Mouse (Mus musculus) small intestine, adult 2 months (tissue): ENCODE results near the gene Casq2. TPM values are rescaled to one million over a fixed set of nuclear protein-coding genes. Genes with fewer than 3 reads are reported as not detected.

Experiments used
- H3K27ac ChIP-seq: fragments of 200-500 bp; 2 replicates; pipeline ENCODE4 v1.5.1; 2012; ENCODE audit warnings: low read depth, low read length, control low read depth, inconsistent platforms; ENCODE audit not compliant: insufficient read depth
- H3K27me3 ChIP-seq: fragments of 200-500 bp; 2 replicates; pipeline ENCODE4 v1.6.1; 2012; ENCODE audit warnings: mild to moderate bottlenecking, moderate library complexity, low read length, inconsistent platforms; ENCODE audit not compliant: control insufficient read depth, insufficient read depth
- H3K36me3 ChIP-seq: fragments of 200-500 bp; 2 replicates; pipeline ENCODE4 v1.6.1; 2012; ENCODE audit warnings: mild to moderate bottlenecking, low read length, control low read depth, inconsistent platforms; ENCODE audit not compliant: control insufficient read depth, insufficient read depth
- H3K4me1 ChIP-seq: fragments of 200-500 bp; 2 replicates; pipeline ENCODE4 v1.6.1; 2012; ENCODE audit warnings: low read length, inconsistent platforms, mixed read lengths; ENCODE audit not compliant: control insufficient read depth, insufficient read depth, insufficient read length
- H3K4me3 ChIP-seq: fragments of 200-500 bp; 2 replicates; pipeline ENCODE4 v1.5.1; 2012; ENCODE audit warnings: low read depth, mild to moderate bottlenecking, control low read depth, inconsistent platforms, low read length, moderate library complexity
- CTCF ChIP-seq: fragments of 200-500 bp; IDR thresholded peaks from 2 replicates; pipeline ENCODE4 v1.5.1; 2012; ENCODE audit warnings: low read depth, mild to moderate bottlenecking, control low read depth, inconsistent platforms, low read length, moderate library complexity, mixed read lengths; ENCODE audit not compliant: insufficient replicate concordance, insufficient read length; ENCODE audit errors: extremely low read depth
- POLR2A ChIP-seq: fragments of 200-500 bp; IDR thresholded peaks from 2 replicates; pipeline ENCODE4 v1.6.1; 2012; ENCODE audit warnings: low read depth, mild to moderate bottlenecking, control low read depth, inconsistent platforms, low read length, moderate library complexity
- WGBS: fragments of 180-500 bp; shearing (Covaris S2); methylation state at CpG from one replicate; pipeline ENCODE4 v1.1.7; 2018; 5-methylcytosine and 5-hydroxymethylcytosine counted together
- polyA plus RNA-seq: library from polyadenylated mRNA; depleted of rRNA; stranded (reverse); fragments of >200 nt; gene quantifications from 2 replicates; pipeline ENCODE4 v1.2.3, GENCODE M21; 2012; rRNA removed

The Casq2 gene
- 0.77 and 1.1 TPM in 2 replicates for polyA plus RNA-seq

DNA sequence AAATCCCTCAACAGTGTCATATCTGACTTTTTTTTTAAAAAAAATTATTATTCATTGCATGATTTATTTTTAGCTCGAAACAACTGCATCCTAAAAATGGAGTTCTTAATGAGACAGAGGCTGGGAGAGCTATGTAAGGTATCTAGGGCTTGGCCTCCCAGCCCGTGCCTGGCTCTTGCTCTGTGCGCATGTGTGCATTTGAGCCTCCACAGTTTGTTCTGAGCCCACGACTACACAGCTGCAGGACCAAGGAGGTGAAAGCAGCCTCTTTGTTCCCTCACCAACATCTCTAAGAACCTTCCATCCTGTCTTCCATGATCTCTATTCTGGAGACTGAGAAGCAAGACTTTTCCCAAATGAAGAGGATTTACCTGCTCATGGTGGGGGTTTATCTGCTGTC lies at the start of gene Casq2:
Casq2 (plus strand) TSS at position 133 of the 400 bp plus-strand sequence.
- 78% methylated on average over 4 of the region's 4 CpGs for WGBS
- Histone ChIP-seq H3K4me3 (no peak within 1 kb of the TSS), H3K27me3 (no peaks in the 10 kb centered on the region), H3K36me3 (no peaks in the 10 kb centered on the region), H3K27ac (no peak within 1 kb of the TSS), H3K4me1 (no peaks in the 10 kb centered on the region)
- TF ChIP-seq POLR2A (no peak), CTCF (no peak)

DNA sequence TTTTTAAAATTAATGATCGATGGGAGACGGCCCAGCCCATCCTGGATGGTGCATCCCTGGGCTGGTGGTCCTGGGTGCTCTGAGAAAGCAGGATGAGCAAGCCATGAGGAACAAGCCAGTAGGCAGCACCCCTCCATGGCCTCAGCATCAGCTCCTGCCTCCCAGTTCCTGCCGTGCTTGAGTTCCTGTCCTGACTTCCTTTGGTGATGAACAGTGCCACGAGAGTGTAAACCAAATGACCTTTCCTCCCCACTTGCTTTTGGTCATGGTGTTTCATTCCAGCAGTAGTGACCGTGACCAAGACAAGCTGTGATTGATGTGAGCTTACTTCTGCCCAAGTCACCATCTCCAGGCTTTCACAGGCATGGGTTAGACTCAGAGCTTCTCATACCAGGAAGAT lies 48.4 kb upstream of the Casq2 start:
- Histone ChIP-seq H3K36me3 (no peaks in the 10 kb centered on the region), H3K27ac (no peak overlapping the region), H3K27me3 (no peaks in the 10 kb centered on the region), H3K4me1 (no peaks in the 10 kb centered on the region), H3K4me3 (no peak overlapping the region)
- TF ChIP-seq CTCF (no peak), POLR2A (no peak)
- WGBS: 88% methylated on average over 5 of the region's 5 CpGs

DNA sequence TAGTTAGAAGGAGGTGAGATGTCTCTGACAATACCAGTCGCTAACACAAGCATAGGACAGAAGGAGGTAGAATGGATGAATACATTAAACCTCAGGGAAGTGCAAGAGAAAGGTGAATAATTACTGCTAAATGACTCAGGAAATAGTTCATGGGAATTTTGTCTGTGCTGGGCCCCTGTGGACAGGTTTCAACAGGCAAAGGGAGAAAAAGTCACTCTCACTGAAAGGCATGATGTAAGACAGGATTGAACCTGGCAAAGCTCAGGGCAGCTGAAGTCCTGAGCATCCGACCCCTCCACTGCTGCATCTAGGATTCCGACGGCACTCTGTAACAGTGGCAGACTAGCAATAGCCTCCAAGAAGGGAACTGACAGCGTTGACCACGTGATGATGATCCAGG lies 47.6 kb upstream of the Casq2 start:
- H3K27ac ChIP-seq: no peak overlapping the region
- H3K4me1 ChIP-seq: no peaks in the 10 kb centered on the region
- H3K4me3 ChIP-seq: no peak overlapping the region
- H3K36me3 ChIP-seq: no peaks in the 10 kb centered on the region
- no peaks in the 10 kb centered on the region for H3K27me3 ChIP-seq
- TF ChIP-seq CTCF: no peak
- TF ChIP-seq POLR2A: no peak
- WGBS: 74% methylated on average over 6 of the region's 6 CpGs

DNA sequence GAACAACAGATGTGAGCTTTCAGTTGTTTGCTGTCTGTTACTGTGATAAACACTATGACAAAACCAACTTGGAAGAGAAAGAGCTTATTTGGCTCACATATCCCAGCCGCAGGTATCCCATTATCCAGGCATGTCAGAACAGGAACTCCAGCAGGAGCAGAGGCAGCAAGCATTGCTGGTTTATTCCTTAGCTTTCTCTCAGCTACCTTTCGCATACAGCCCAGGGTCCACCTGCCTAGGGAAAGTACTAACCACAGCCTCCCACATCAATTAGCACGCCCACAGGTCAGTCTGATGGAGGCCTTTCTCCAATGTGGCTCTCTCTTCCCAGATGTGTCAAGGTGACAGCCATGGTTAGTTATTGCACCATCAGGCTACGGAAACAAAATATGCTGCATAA lies 44.6 kb upstream of the Casq2 start:
- WGBS: 80% methylated on average over 4 of the region's 4 CpGs

DNA sequence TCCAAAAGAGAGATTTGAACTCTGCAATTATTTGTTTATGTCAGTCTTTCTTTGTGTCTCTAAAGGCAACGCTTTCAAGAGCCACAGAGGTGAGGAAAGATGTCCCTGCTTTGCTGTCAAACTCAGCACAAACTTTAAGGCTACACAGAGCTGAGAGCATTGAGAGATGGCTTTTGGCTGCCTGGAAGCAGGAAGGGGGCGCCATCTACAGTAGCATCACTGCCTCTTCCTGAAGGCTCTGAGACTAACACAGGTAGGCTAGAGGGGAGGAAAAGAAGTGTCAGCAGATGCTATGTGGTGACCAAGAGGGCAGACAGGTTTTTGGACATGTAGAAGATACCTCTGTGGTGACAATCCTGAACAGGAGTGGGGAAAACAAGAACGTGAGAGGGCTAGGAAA lies 41.1 kb upstream of the Casq2 start:
- TF ChIP-seq CTCF (no peak), POLR2A (no peak)
- Histone ChIP-seq H3K27me3 (no peaks in the 10 kb centered on the region), H3K27ac (no peak overlapping the region), H3K4me3 (no peak overlapping the region), H3K4me1 (no peaks in the 10 kb centered on the region), H3K36me3 (no peaks in the 10 kb centered on the region)
- 42% methylated on average over 3 of the region's 3 CpGs for WGBS

More for the DNA sequence above, 44.6 kb upstream of the Casq2 start:
- no peaks in the 10 kb centered on the region for H3K36me3 ChIP-seq
- H3K4me3 ChIP-seq: no peak overlapping the region
- H3K27me3 ChIP-seq: no peaks in the 10 kb centered on the region
- no peak overlapping the region for H3K27ac ChIP-seq
- TF ChIP-seq POLR2A (no peak), CTCF (no peak)
- H3K4me1 ChIP-seq: no peaks in the 10 kb centered on the region

DNA sequence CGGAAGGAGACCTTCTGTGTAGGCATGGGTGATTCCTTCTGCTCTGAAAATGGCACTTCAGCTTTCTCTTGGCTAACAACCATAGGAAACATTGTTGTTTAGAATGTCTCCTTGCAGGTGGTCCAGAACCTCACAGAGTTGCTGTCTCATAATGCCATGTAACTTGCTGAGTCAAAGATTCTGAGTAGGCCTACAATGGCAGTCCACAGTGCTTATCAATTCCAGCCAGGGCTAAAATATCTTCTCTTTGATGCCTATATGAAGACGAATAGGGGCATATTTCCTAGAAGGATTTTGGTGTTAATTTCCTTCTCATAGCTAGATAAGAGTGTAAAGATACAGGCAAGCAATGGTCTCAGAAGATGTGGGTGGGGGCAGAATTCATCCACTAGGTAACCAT lies 38.7 kb upstream of the Casq2 start:
- 83% methylated on average over 2 of the region's 2 CpGs for whole genome bisulfite sequencing
- Histone ChIP-seq H3K4me3 (no peak overlapping the region), H3K27ac (no peak overlapping the region), H3K27me3 (no peaks in the 10 kb centered on the region), H3K4me1 (no peaks in the 10 kb centered on the region), H3K36me3 (no peaks in the 10 kb centered on the region)
- TF ChIP-seq CTCF (no peak), POLR2A (no peak)

DNA sequence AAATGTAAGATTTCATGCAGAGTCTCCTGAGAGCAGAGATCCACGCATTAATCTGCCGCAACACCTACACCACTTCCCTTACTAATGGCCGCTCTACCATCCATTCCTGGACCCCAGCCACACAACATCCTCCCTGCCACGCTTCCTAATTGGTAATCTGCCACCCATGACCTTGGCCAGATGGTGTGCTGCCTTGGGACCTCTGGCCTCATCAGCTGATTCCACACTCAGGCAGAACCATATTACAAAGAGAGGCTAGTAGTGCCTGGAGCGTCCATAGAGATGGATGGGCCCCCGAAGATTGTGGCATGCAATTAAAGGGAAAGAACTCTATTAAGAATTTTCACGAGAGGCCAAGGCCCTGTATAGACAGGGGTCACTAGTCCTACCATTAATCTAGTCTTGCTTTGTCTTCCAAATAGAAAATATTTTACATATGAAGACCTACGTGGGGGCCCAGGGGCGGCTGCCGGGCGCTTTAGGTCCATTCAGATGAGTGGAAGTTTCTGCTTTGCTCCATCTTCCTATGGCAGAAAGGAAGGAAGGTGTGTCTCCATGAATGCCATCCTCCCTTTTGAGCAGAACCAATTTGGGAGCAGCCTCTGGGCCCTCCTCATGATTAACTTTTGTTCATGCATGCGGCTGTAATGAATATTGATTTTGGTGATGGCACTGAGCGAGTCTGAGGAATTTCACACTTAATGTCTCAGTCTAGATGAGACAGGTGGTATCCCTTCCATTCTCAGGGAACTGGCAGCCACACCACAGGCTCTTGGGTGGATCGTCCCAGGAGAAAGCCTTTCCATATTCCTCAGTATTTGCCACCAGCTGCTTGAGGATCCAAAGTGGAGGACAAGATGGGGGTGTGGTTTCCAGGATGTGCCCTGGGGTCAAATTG lies 36.8 kb upstream of the Casq2 start:
- WGBS: 90% methylated on average over 14 of the region's 14 CpGs
- no peak for TF ChIP-seq CTCF
- TF ChIP-seq POLR2A: no peak
- Histone ChIP-seq H3K27me3 (no peaks in the 10 kb centered on the region), H3K4me3 (no peak overlapping the region), H3K4me1 (no peaks in the 10 kb centered on the region), H3K36me3 (no peaks in the 10 kb centered on the region), H3K27ac (no peak overlapping the region)
